Mouse (Mus musculus): Measurements from ENCODE around the gene Fus. TPM values are rescaled to one million over a fixed set of nuclear protein-coding genes. Genes with fewer than 3 reads are reported as not detected.
A peak's percentile ranks its signal among the peaks of the same experiment; 100 is the strongest.

Gene Fus
- polyA plus RNA-seq, 1 experiment from 2014 or later: 46.3 TPM

DNA sequence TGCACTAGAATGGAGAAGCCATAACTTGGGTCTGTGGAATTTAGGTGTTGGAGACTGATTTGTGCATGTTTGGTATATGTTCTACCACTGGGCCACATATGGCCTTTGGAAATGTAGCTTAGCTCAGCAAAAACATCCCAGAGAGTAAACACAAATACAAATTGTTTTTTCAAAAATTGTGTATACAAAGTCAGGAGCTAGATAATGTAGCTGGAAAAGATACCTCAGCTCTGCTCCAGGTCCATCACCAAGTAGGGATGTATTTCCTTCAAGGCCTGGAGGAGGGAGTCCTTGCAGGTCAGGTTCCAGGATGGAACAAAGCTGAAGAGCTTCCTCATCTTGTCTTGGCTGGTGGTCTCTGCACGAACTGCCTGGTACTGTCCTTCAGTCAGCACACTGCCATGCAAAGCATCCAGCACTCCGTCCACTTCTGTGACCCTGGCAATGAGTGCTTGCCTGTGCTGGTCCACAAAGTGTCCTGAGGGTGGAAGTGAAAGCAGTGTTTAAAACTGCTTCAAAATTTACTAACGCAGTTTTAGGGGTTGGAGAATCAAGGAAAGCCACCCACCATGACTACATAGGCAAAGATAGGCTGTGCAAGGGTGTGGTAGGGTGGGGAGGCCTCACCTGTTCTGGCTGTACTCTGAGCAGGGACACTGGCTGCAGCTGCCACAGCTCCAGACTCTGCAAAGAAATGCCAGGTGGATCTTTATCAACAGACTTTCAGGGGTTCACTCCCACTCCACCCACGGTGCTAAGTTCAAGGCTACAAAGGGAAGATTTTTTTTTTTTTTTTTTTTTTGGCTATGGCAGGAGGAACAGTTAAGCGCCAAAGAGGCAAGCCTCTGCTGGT, 25.5 kb downstream of the Fus start:
- H3K9ac ChIP-seq (ENCODE audit: low read depth, low read length): peak overlapping the region; percentile 58
- H3K27ac ChIP-seq (replicated peaks; ENCODE audit: low read depth, low read length): peak overlapping the region; percentile 63; the same call in 1 of the 2 replicates
- peak overlapping the region; percentile 35 for H3K4me3 ChIP-seq (ENCODE audit: low read depth, low read length)
- H3K27me3 ChIP-seq (replicated peaks; ENCODE audit: control insufficient read depth, insufficient read depth, low read length): no peaks in the 10 kb centered on the region
- 40% methylated on average over 5 of the region's 5 CpGs for WGBS
- H3K36me3 ChIP-seq (ENCODE audit: control insufficient read depth, insufficient read depth, low read length): peaks cover 30% of the 10 kb centered on the region
- DNase-seq (ENCODE audit: low spot score) (no peak), ATAC-seq (ENCODE audit: low read depth) (peak; percentile 17)
- H3K4me1 ChIP-seq (ENCODE audit: control insufficient read depth, insufficient read depth, low read length): 0 out of 2 replicates have a peak, but pooled peaks cover 5% of the 10 kb centered on the region
- H3K9me3 ChIP-seq (ENCODE audit: control insufficient read depth, low read length): no peaks in the 10 kb centered on the region
- peak overlapping the region; percentile 58 for H3K4me2 ChIP-seq (ENCODE audit: low read depth, low read length)

DNA sequence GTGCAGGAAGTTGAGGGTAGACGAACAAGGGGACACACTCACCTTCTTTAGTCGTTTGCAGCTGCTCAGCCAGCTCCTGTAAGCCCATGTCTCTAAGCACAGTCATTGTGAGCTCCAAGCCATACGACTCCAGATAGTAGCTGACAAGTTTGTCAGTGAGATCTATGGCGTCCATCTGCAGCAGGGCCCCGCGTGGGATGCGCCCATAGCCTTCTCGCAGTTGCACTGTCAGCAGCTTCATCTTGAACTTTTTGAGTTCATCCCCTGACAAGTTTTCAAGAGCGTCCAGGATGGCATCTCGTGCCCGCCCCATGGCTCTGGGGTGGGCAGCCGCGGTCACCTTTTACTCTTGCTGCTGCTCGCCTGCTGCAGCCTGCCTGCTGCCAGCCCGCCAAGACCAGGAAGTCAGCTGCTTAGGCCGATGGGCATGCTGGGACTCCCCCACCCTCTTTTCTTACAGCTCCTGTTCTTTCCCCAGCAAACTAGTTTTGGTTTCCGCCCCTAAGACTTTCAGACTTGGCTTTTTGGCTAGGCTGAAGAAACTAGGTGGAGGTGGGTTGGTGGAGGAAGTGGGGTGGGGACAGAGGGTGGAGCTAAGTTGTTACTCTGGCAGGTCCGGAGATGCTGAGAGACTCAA, 26.2 kb downstream of the Fus start, which contains the start of gene Pycard:
Pycard (minus strand) TSS at position 527 of the 637 bp plus-strand sequence.
- Histone ChIP-seq H3K9me3 (ENCODE audit: control insufficient read depth, low read length) (no peaks in the 10 kb centered on the region), H3K9ac (ENCODE audit: low read depth, low read length) (peak within 1 kb of the TSS; percentile 58), H3K4me3 (ENCODE audit: low read depth, low read length) (peak within 1 kb of the TSS; percentile 35), H3K4me1 (ENCODE audit: control insufficient read depth, insufficient read depth, low read length) (0 out of 2 replicates have a peak, but pooled peaks cover 5% of the 10 kb centered on the region), H3K27me3 (replicated peaks; ENCODE audit: control insufficient read depth, insufficient read depth, low read length) (no peaks in the 10 kb centered on the region), H3K27ac (replicated peaks; ENCODE audit: low read depth, low read length) (peak within 1 kb of the TSS; percentile 63), H3K36me3 (ENCODE audit: control insufficient read depth, insufficient read depth, low read length) (peaks cover 26% of the 10 kb centered on the region; the same call in 1 of the 2 replicates), H3K4me2 (ENCODE audit: low read depth, low read length) (peak within 1 kb of the TSS; percentile 58)
- ATAC-seq (ENCODE audit: low read depth) (peak; percentile 38; the same call in 1 of the 2 replicates), DNase-seq (ENCODE audit: low spot score) (peak; percentile 79)
- 16% methylated on average over 18 of the region's 18 CpGs for WGBS

DNA sequence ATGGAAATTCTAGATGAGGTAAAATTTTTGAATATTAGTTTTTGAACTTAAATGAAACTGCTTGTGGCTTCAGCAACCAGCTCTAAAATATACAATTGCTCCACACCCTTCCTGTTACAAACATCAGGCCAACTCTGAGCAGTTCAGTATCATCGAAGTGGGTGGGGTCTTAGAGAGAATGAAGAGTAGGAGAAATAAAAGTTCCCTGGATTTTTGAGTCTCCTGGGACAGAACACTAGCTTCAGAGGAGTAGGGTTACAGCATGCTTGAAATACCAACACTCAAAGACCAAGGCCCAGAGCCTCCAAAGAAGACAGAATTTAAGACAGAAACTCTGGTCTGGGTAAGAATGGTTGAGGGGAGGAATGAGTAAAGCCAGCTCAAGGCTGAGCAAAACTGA, 32.2 kb downstream of the Fus start:
- H3K9ac ChIP-seq (ENCODE audit: low read depth, low read length): no peak overlapping the region
- H3K27me3 ChIP-seq (replicated peaks; ENCODE audit: control insufficient read depth, insufficient read depth, low read length): no peaks in the 10 kb centered on the region
- no peak overlapping the region for H3K4me3 ChIP-seq (ENCODE audit: low read depth, low read length)
- H3K4me2 ChIP-seq (ENCODE audit: low read depth, low read length): no peak overlapping the region
- H3K4me1 ChIP-seq (ENCODE audit: control insufficient read depth, insufficient read depth, low read length): peaks cover 5% of the 10 kb centered on the region; the same call in 1 of the 2 replicates
- ATAC-seq (ENCODE audit: low read depth): no peak
- H3K27ac ChIP-seq (replicated peaks; ENCODE audit: low read depth, low read length): no peak overlapping the region; the same call in 1 of the 2 replicates
- H3K9me3 ChIP-seq (ENCODE audit: control insufficient read depth, low read length): no peaks in the 10 kb centered on the region
- peak; percentile 53 for DNase-seq (ENCODE audit: low spot score)
- no peaks in the 10 kb centered on the region for H3K36me3 ChIP-seq (ENCODE audit: control insufficient read depth, insufficient read depth, low read length)
- 42% methylated on average over 1 of the region's 1 CpGs for WGBS

DNA sequence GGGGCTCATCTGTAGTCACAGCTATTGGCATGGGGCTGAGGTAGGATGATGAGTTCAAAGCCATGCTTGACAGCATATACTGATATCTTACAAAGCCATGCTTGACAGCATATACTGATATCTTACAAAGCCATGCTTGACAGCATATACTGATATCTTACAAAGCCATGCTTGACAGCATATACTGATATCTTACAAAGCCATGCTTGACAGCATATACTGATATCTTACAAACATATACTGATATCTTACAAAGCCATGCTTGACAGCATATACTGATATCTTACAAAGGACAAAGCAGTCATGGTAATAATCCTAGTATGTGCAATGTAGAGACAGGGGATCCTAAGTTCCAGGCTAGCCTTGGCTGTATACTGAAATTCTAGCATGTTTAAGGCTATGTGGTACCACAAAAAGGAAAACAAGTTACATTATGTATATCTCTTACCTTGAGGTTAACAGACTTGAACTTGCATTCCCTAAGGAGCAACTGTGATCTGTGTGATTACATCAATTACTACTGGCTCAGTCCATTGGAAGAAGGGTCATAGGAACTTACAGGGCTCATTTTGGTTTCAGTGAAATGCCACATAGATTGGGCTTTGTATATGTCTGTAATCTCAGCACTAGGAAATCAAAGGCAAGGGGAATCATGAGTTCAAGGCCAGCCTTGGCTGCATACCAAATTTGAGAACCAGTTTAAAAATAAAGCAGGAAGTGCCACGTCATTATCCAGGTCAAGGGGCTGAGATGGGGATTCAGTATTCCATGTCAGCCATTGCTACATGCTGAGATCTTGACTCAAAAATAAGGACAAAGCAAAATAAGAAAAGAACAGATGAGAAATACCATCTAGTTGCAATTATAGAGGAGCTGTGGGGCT, 33.1 kb downstream of the Fus start:
- no peak for ATAC-seq (ENCODE audit: low read depth)
- Histone ChIP-seq H3K9ac (ENCODE audit: low read depth, low read length) (no peak overlapping the region), H3K4me3 (ENCODE audit: low read depth, low read length) (no peak overlapping the region), H3K36me3 (ENCODE audit: control insufficient read depth, insufficient read depth, low read length) (no peaks in the 10 kb centered on the region), H3K27me3 (replicated peaks; ENCODE audit: control insufficient read depth, insufficient read depth, low read length) (no peaks in the 10 kb centered on the region), H3K27ac (replicated peaks; ENCODE audit: low read depth, low read length) (no peak overlapping the region), H3K9me3 (ENCODE audit: control insufficient read depth, low read length) (no peaks in the 10 kb centered on the region), H3K4me2 (ENCODE audit: low read depth, low read length) (no peak overlapping the region), H3K4me1 (ENCODE audit: control insufficient read depth, insufficient read depth, low read length) (peaks cover 6% of the 10 kb centered on the region; the same call in 1 of the 2 replicates)
- 53% methylated on average over 1 of the region's 1 CpGs for WGBS
- DNase-seq (ENCODE audit: low spot score): no peak

DNA sequence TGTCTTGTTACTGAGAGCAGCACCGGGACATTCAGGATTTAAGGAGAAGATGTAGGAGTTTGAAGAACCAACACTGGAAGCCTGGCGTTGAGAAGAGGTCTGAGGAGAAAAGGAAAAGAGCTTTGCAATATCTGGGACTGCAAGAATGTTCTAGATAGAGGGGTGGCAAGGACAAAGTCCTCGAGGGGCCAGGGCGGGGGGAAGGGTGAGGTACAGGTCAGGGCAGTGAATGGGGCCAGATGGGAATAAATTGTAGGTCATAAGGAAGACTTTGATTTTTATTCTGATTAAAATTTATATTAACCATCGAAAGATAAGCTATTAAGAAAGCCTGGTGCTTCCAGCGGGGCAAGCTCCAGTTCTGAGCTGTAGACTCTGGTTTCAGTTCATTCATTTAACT, 35.8 kb downstream of the Fus start:
- no peak for DNase-seq (ENCODE audit: low spot score)
- no peaks in the 10 kb centered on the region for H3K27me3 ChIP-seq (replicated peaks; ENCODE audit: control insufficient read depth, insufficient read depth, low read length)
- H3K36me3 ChIP-seq (ENCODE audit: control insufficient read depth, insufficient read depth, low read length): no peaks in the 10 kb centered on the region
- WGBS: 90% methylated on average over 6 of the region's 6 CpGs
- H3K4me1 ChIP-seq (ENCODE audit: control insufficient read depth, insufficient read depth, low read length): peaks cover 6% of the 10 kb centered on the region; the same call in 1 of the 2 replicates
- ATAC-seq (ENCODE audit: low read depth): no peak
- no peak overlapping the region for H3K9ac ChIP-seq (ENCODE audit: low read depth, low read length)
- H3K4me2 ChIP-seq (ENCODE audit: low read depth, low read length): no peak overlapping the region
- no peak overlapping the region for H3K4me3 ChIP-seq (ENCODE audit: low read depth, low read length)
- no peaks in the 10 kb centered on the region for H3K9me3 ChIP-seq (ENCODE audit: control insufficient read depth, low read length)
- H3K27ac ChIP-seq (replicated peaks; ENCODE audit: low read depth, low read length): no peak overlapping the region

DNA sequence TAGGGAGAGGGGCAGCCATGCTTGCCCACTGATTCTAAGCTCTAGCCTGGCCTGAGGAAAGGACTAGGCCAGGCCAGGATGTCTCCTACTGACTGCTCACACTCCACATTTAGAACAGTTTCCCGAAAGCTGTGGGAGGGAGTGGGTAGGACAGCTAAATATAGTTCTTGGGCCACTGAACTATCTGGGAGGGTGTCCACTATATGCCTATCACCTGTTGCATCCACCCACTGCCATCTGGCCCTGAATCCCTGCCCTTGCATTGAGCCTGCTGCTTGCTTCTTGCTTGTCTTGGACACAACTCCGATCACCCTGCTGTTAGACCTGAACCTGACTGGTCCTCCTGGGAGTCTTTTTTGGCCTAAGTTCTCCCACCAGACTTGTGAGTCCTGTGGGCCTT, 36.4 kb downstream of the Fus start, which contains the start of gene Trim72:
Trim72 (plus strand) TSS at position 262 of the 400 bp plus-strand sequence.
- WGBS: 89% methylated on average over 2 of the region's 2 CpGs
- Histone ChIP-seq H3K9me3 (ENCODE audit: control insufficient read depth, low read length) (no peaks in the 10 kb centered on the region), H3K27me3 (replicated peaks; ENCODE audit: control insufficient read depth, insufficient read depth, low read length) (no peaks in the 10 kb centered on the region), H3K4me2 (ENCODE audit: low read depth, low read length) (peak within 1 kb of the TSS; percentile 42), H3K27ac (replicated peaks; ENCODE audit: low read depth, low read length) (peak within 1 kb of the TSS; percentile 76), H3K4me1 (ENCODE audit: control insufficient read depth, insufficient read depth, low read length) (peaks cover 6% of the 10 kb centered on the region; the same call in 1 of the 2 replicates), H3K4me3 (ENCODE audit: low read depth, low read length) (peak within 1 kb of the TSS; percentile 13), H3K9ac (ENCODE audit: low read depth, low read length) (peak within 1 kb of the TSS; percentile 56), H3K36me3 (ENCODE audit: control insufficient read depth, insufficient read depth, low read length) (no peaks in the 10 kb centered on the region)
- ATAC-seq (ENCODE audit: low read depth): no peak
- DNase-seq (ENCODE audit: low spot score): peak; percentile 22

DNA sequence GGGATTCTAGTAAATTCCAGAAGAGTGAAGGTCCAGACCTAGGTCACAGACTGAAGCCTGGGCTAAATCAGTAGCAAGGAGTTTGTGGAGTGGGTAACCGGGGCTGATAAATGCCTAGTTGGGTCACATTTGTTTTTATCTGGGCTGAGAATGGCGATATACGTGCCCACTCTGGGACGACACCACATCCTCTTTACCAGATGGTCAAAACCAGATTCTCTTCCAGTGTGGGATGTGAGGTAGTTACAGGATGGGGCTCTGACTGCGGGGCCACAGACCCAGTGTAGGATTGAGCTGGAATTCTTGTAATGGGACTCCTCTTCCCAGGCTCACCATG, 36.9 kb downstream of the Fus start:
- ATAC-seq (ENCODE audit: low read depth): no peak; the same call in 1 of the 2 replicates
- no peak overlapping the region for H3K4me3 ChIP-seq (ENCODE audit: low read depth, low read length)

More for the DNA sequence above, 36.9 kb downstream of the Fus start:
- no peaks in the 10 kb centered on the region for H3K36me3 ChIP-seq (ENCODE audit: control insufficient read depth, insufficient read depth, low read length)
- no peaks in the 10 kb centered on the region for H3K9me3 ChIP-seq (ENCODE audit: control insufficient read depth, low read length)
- H3K27ac ChIP-seq (replicated peaks; ENCODE audit: low read depth, low read length): peak overlapping the region; percentile 76
- DNase-seq (ENCODE audit: low spot score): no peak
- peaks cover 6% of the 10 kb centered on the region; the same call in 1 of the 2 replicates for H3K4me1 ChIP-seq (ENCODE audit: control insufficient read depth, insufficient read depth, low read length)
- 51% methylated on average over 5 of the region's 5 CpGs for WGBS
- peak overlapping the region; percentile 56 for H3K9ac ChIP-seq (ENCODE audit: low read depth, low read length)
- peak overlapping the region; percentile 42 for H3K4me2 ChIP-seq (ENCODE audit: low read depth, low read length)
- no peaks in the 10 kb centered on the region for H3K27me3 ChIP-seq (replicated peaks; ENCODE audit: control insufficient read depth, insufficient read depth, low read length)
